Mouse (Mus musculus): ENCODE results near the gene Tbata.
A peak's percentile ranks its signal among the peaks of the same experiment; 100 is the strongest.

Gene Tbata

GRCm38 (mm10) chr10:61211743-61212142 is 40.0 kb downstream of the Tbata start:
- DNase-seq = peak; percentile 47

- no peak for DNase-seq
Measured at GRCm38 (mm10) chr10:61212817-61213216, 41.1 kb downstream of the Tbata start.

- DNase-seq = no peak
Measured at GRCm38 (mm10) chr10:61215658-61216057, 43.9 kb downstream of the Tbata start.

GRCm38 (mm10) chr10:61216163-61216562 is 44.4 kb downstream of the Tbata start:
- DNase-seq = no peak

- DNase-seq = no peak
Measured at GRCm38 (mm10) chr10:61219318-61219717, 47.6 kb downstream of the Tbata start.

DNA sequence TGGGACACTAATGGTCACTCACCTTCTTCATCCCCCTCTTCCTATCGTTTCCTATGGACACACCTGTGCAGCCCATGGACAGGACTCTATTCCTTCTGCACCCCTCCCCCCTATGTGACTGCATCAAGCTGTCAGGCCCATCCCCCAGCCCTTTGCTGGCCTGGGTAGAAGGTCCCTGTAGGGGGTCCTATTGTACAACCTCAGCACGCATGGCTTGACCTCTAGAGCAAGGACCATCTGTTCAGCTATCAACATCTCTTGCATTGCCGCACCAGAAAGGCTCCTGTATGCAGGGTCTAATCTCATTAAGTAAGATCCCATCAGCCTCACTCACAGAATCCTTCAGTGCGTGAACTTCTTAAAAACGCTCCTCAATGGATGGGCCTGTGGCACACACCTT is 53.9 kb downstream of the Tbata start:
- DNase-seq = no peak

DNA sequence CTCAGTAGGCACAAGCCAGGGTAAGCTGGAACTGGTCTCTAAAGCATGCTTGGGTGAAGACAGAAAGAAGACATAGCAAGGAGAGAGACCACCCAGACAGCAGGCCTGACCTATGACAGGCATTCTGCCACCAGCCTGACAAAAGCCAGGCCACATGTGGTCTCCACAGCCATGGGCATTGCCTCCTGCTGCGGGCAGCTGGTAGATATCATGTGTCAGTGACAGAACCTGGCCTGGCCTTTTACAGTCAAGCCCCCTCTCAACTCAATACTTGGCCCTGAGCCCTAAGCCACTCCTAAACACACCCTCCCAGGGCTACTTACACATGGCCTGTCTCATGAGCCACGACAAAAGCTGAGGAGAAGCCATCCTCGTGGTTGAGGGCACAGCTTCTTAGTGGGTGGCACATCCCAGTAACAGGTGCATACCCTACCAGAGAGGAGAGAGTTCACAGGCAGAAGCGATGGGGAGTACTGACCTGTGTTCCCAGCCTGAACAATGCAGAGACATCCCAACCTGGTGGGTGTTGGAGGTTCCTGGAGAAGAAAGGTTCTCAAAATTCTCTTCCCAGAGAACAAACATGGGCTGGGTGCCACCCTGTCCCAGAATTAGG is 55.1 kb downstream of the Tbata start:
- DNase-seq = no peak

DNA sequence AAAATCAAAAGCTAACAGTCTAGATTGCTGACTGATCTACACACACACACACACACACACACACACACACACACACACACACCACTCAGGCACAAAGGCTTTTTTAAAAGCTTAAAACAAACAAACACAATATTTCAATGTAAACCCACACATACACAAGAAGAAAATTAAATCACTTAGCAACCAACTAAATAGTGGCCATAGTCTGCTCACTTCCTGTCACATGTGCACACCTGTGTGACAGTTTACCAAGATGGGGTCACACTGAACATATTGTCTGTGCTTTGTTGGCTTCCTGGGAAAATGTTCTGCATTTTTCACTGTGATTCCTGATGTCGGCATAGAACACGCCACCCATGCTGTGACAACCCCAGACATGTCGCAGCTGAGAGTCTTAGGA is 60.0 kb downstream of the Tbata start:
- DNase-seq = no peak

- no peak for DNase-seq
Measured at GRCm38 (mm10) chr10:61232858-61233567, 61.3 kb downstream of the Tbata start.

DNA sequence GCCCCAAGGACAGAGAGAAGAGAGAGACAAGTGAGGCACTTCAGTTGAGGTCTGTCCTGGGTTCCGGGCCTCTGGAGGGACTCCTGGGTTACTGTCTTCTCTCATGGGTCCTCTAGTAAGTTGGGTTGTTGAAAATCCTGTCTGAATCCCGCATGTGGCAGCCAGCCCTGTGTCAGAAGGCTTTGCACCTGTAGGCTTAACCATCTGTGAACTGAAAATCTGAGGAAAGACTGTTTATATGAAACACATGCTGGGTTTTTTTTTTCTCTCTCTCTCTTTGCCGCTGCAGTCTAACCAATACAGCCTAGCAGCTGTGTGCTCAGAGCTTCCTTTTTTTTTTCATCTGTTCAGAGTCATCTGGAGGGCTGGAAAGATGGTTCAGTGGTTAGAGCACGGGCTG is 62.6 kb downstream of the Tbata start:
- no peak for DNase-seq

DNA sequence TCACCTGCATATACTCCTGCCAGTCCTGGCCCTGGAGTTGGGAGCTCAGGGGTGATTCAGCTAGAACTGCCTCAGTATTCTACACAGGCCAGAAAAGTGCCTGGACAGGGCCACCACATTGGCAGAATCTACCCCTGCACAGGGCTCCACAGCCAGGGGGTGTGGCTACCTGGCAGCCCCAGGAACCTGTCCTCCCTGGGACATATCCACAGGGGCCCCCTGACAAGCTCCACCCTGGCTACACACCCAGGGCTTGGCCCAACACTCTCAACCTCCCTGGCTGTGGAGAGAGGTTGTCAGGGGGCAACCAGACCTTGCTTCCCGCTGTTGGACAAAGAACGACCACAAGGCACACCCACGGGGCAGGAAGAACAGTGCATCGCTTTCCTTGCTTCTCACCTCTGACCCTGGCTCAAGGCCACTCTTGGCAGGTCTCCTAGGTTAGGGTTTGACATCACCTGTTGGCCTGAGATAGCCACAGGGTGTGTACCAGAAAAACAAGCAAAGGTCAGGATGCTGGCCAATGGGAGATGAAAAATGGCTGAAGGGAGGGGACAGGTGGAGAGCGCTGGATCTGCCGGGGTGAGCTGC is 64.0 kb downstream of the Tbata start:
- no peak for DNase-seq

DNA sequence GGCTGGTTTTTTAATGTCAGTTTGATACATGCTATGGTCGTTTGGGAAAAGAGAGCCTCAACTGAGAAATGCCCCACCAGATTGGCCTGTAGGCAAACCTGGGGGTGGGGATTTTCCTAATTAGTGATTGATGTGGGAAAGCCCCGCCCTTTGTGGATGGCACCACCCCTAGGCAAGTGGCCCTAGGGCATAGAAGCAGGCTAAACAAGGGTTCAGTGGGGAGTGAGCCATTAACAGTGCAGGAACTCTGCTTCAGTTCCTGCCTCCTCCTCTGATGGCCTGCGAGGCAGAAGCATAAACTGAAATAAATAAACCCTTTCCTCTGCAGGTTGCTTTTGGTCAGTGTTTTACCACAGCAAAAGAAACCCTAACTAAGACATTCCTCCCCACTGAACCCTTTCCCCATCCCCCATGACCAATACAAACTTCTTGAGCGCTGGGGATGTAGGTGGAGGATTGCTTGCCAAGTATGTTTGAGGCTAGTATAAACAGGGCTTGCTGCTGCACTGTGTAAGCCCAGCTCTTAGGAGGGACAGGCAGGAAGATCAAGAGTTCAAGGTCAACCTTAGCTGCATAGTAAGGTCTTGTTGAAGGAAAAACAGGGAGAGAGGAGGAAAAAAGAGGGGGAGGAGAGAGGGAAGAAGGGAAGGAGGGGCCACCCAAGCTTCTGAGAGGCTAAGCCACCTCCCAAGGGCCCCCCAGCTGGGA is 65.1 kb downstream of the Tbata start:
- DNase-seq = no peak

DNA sequence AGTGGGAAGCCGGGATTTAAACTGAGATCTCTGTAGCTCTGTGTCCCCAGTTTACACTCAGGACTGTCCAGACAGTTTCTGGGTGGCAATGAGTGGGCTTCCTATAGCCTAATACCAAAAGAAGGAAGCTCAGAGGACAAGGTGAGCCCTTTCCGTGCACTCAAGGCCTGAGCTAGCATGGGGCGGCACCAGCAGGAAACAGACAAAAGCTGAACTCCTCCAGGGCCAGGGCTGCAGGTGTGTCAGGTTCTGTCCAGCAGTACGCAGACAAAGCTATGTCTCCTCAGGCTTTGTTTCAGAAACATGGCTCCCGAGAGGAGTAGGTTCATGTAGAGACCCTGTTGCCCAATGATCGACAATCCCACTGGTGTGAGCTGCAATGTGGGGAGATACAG is 65.6 kb downstream of the Tbata start:
- no peak for DNase-seq

All from cerebellum, adult 11-12 months (tissue).